Mouse (Mus musculus) heart, adult 9 months (tissue): ENCODE measurements around the gene Ubxn11.
"Not testable (repeated sequence)": the region's sequence is repeated elsewhere in the genome, so short reads cannot be mapped to it uniquely, and the experiment has no call there.

Experiments used
- DNase-seq, 2 experiments: peaks; one replicate each; pipeline ENCODE4 v3.0.0; 2022; ENCODE audit warnings: low spot score in 2 of 2

Gene Ubxn11

GRCm38 (mm10) chr4:134144297-134144696 lies 41.9 kb downstream of the Ubxn11 start:
- not testable (repeated sequence) for DNase-seq

- no peak for DNase-seq
Observed at GRCm38 (mm10) chr4:134149389-134149788, 47.0 kb downstream of the Ubxn11 start.

GRCm38 (mm10) chr4:134152112-134152511 lies 49.7 kb downstream of the Ubxn11 start:
- DNase-seq = no peak

GRCm38 (mm10) chr4:134153656-134154055 lies 51.3 kb downstream of the Ubxn11 start:
- DNase-seq = no peak

- peak; percentile 36 to 66 for DNase-seq
Observed at GRCm38 (mm10) chr4:134154354-134154753, 52.0 kb downstream of the Ubxn11 start.

GRCm38 (mm10) chr4:134155531-134155930 lies 53.2 kb downstream of the Ubxn11 start:
- DNase-seq = no peak

- DNase-seq = peak in 1 of 2 experiments; percentile 32
Observed at GRCm38 (mm10) chr4:134155961-134156465, 53.6 kb downstream of the Ubxn11 start.

- peak; percentile 29 to 51 for DNase-seq
Observed at GRCm38 (mm10) chr4:134156744-134157143, 54.4 kb downstream of the Ubxn11 start.

GRCm38 (mm10) chr4:134157558-134157957 lies 55.2 kb downstream of the Ubxn11 start:
- DNase-seq = no peak

- DNase-seq = no peak
Observed at GRCm38 (mm10) chr4:134158774-134159173, 56.4 kb downstream of the Ubxn11 start.

- peak; percentile 46 to 60 for DNase-seq
Observed at GRCm38 (mm10) chr4:134160071-134160470, 57.7 kb downstream of the Ubxn11 start.

GRCm38 (mm10) chr4:134164591-134164990 lies 62.2 kb downstream of the Ubxn11 start:
- DNase-seq = no peak

- DNase-seq = no peak
Observed at GRCm38 (mm10) chr4:134165024-134165423, 62.7 kb downstream of the Ubxn11 start.

GRCm38 (mm10) chr4:134165548-134166465 lies 63.4 kb downstream of the Ubxn11 start:
- DNase-seq = no peak

GRCm38 (mm10) chr4:134166906-134167305 lies 64.5 kb downstream of the Ubxn11 start:
- no peak for DNase-seq

- DNase-seq = no peak
Observed at GRCm38 (mm10) chr4:134172391-134172790, 70.0 kb downstream of the Ubxn11 start.
